Mouse (Mus musculus): Measurements from ENCODE around the gene Msmp.

The Msmp gene

DNA sequence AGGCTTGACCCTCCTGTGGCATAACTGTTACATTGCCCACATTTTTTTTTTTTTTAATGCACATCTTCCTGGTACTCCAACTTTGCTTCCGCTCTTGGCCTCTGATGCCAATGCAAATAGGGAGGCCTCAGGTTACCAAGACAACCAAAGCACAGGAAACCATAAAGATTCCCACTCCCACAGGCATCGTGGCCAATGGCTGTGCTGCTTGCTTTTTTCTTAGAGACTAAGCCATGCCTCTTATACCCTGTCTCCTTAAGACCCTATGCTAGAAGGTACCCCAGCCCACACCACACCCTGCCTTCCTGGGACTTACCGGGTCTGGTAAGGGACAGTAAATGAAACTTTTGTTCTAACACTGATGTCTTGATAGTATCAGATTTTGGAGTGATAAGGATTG, 9.2 kb upstream of the Msmp start:
- 58% methylated on average over 3 of the region's 3 CpGs for WGBS

- WGBS = 78% methylated on average over 3 of the region's 3 CpGs
These were observed 7.7 kb upstream of the Msmp start for GRCm38 (mm10) chr4:43591961-43592360.

- 39% methylated on average over 5 of the region's 5 CpGs for WGBS
These were observed 7.2 kb upstream of the Msmp start for GRCm38 (mm10) chr4:43591543-43591942.

- 57% methylated on average over 7 of the region's 7 CpGs for WGBS
These were observed 3.4 kb upstream of the Msmp start for GRCm38 (mm10) chr4:43587681-43588080.

DNA sequence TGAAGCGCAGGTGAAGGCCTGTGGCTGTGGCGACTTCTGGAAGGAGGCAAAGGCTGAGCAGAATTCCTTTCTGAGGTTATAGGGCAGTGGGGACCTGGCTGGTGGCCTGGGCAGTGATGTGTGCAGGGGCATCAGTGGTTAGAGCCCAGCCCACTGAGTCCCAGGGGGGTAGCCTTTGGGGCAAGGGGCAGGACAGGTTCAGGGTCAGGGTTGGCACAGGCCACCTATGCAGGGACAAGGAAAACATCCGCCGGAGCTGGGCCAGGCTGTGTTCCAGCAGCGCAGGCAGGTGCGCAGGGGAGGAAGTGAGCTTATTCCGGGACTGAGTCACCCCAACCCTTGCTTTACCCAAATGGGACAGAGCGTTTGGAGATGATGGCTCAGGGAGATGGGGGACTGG, 2.1 kb upstream of the Msmp start:
- 70% methylated on average over 8 of the region's 8 CpGs for WGBS

DNA sequence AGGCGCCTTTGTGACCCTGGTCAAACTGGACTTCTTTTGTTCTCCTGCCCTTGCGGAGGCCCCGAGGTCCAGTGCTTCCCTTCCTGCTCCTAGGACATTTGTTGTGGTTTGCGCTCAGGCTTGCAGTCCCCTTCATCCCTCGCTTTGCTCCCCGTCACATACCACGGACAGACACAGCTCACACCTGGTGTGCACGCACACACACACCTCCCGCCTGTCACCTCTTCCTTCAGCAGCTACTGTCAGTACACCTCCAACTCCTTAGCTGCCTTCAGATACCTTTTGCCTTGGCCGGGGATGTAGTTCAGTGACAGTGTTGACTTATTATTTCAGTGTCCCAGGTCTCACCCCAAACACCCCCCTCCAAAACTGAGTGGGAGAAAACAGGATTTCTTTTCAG, 1.4 kb upstream of the Msmp start:
- 61% methylated on average over 10 of the region's 10 CpGs for WGBS

- 70% methylated on average over 7 of the region's 7 CpGs for WGBS
These were observed 873 bp downstream of the Msmp start for GRCm38 (mm10) chr4:43583421-43583820.

- 94% methylated on average over 5 of the region's 5 CpGs for WGBS
These were observed 2.1 kb downstream of the Msmp start for GRCm38 (mm10) chr4:43582241-43582640.

DNA sequence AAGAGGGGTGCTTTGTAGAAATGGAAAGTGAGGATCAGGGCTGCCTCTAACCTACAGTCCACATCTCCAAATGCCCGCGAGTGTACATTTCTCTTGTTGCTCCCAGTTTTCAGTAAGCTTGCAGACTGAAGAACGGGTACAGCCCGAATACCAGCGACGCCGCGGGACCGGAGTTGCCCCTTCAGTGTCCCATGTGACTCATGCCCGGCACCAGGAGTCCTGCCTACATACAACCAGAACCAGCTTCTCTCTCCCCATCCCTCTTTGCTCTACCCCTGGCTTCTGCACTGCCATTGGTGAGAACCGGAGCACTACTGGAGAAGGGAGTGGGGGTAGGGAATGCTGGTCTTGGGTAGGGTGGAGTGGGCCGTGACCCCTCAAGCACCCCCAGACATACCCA, 2.9 kb downstream of the Msmp start:
- 95% methylated on average over 12 of the region's 12 CpGs for WGBS

DNA sequence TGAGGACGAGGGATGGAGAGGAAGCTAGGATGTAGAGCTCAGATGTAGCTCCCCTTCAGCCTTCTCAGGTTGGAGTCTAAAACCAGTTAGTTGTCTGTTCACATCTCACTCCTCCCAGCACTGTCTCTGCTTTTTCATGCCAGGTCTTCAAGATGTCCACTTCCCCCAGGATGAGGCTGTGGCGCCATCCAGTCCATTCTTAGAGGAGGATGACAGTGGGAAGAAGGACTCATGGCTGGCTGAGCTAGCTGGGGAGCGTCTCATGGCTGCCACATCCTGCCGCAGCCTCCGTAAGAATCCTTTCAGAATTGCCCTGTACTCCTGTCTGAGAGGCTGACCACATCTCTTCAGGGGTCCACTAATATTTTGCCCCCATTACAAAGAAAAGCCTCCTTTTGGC, 3.6 kb downstream of the Msmp start:
- WGBS = 96% methylated on average over 5 of the region's 5 CpGs

DNA sequence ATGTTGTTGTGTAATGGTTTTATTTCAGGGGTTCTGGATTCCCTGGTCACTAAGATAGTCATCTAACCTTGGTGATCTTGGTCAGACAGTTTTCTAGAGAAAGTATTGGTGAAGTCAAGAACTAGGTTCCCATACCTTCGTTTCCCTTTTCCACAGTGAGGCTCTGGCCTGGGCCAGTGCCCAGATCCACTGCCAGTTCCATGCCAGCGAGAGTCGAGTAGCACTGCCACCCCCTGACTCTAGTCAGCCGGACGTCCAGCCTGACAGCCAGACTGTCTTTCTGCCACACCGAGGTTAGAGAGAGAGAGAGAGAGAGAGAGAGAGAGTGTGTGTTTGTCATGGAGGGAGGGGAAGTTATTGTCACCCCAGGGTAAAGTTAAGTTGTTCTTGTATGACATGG, 4.6 kb downstream of the Msmp start:
- 47% methylated on average over 6 of the region's 6 CpGs for WGBS

DNA sequence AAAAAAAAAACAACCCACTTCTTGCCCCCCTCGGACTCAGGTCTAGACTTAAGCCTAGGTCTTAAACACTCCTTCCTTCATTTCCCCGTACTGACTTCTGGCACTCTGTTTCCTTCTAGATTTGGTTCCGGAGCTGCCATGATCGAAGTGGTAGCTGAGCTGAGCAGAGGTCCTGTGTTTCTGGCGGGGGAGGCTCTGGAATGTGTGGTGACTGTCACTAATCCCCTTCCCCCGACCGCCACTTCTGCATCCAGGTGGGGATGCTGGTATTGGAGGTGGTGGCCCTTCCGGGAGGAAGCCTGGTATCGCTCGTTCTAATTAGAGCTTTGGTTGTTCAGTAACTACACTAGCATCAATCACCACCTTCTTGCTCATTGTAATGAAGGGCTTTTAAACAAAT, 5.0 kb downstream of the Msmp start:
- WGBS = 4% methylated on average over 10 of the region's 10 CpGs

- WGBS = under 1% methylated on average over 76 of the region's 76 CpGs
These were observed 5.7 kb downstream of the Msmp start, which contains the start of the genes Rgp1 and Gba2 for GRCm38 (mm10) chr4:43578376-43579204. TSS of gene Rgp1 (plus strand) at chr4:43578715. TSS of gene Gba2 (minus strand) at chr4:43578873.

- 18% methylated on average over 8 of the region's 8 CpGs for WGBS
These were observed 6.9 kb downstream of the Msmp start for GRCm38 (mm10) chr4:43577237-43577881.

GRCm38 (mm10) chr4:43575356-43575755, 8.9 kb downstream of the Msmp start:
- 25% methylated on average over 2 of the region's 2 CpGs for WGBS

DNA sequence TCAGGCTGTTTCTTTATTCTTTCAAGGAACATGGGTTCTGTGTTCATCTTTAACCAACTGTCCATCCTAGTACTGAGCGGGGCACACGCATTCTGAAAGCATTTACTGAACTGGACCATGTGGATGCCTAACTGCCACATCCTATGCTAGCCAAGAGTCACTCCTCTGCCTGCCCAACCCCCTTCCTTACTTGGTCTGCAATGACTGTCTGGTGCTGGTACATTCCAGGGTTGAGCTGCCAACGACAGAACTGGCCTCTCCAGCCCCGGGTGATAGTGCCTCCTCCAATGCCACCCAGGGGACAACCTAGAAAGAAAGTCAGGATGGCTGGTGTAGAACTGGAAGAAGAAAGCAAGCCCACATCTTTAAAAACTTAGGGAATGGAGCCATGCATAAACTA, 10.7 kb downstream of the Msmp start:
- WGBS = 83% methylated on average over 4 of the region's 4 CpGs

- 69% methylated on average over 6 of the region's 6 CpGs for WGBS
These were observed 12.8 kb downstream of the Msmp start for GRCm38 (mm10) chr4:43571395-43572045.

DNA sequence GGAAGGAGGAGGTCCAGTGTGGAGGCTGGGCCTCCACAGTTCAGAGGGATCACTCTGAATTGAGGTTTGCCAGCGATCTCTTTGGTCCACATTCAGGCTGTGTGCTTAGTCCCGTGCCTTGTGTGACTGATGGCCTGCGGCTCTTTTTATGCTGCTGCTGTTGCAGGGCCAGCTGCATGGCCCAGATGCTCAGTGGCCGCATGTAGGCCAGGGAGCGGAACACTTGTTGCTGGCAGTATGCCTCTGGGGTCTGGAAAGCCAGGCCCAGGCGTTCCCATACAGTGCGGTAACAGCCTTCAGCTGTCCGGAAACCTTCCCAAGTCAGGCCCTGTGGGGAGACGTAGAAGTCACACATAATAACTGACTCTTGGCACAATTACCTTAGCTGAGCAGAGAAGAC, 17.2 kb downstream of the Msmp start:
- 80% methylated on average over 9 of the region's 9 CpGs for WGBS

DNA sequence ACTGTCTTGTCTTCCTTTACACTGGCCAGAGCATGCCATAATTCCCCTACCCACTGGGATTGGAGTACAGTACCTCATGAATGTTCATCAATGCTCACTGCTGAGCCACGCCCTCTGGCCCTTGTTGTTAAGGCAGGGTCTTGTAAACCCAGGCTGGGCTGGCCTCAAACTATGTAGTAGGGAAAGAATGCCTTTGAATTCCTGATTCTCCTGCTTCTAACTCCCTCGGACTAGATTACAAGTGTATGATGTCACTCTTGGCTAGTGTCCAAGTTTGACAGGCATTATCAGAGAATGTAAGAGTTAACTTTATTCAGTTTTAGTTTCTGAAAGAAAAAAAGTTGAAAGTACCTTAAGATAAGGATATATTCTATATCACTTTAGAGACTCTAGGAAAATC, 20.1 kb downstream of the Msmp start:
- WGBS = 24% methylated on average over 2 of the region's 2 CpGs

DNA sequence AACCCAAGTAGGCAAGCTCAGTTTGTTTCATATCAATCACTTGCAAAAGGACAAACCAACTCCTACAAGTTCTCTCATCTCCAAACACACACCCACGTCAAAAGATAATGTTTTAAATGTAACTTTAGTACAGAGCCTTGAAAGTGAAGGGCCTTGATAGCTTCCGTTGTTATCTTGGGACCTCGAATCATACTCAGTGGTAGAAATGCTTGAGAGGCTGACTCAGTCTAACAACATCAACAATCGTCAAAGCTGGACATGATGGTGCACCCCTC, 20.8 kb downstream of the Msmp start:
- WGBS = 61% methylated on average over 4 of the region's 4 CpGs

- WGBS = 2% methylated on average over 22 of the region's 22 CpGs
These were observed 21.3 kb downstream of the Msmp start for GRCm38 (mm10) chr4:43562769-43563600.

Measured in cerebral cortex, adult 2 months (tissue).